Mouse (Mus musculus) kidney, postnatal 0 days (tissue): ENCODE measurements around the gene Tmem183a. TPM values are rescaled to one million over a fixed set of nuclear protein-coding genes. Genes with fewer than 3 reads are reported as not detected.

Source experiments
- ATAC-seq: fragments of 200-750 bp; cut with Nextera tagmentation; replicated peaks from 2 replicates; pipeline ENCODE4 v1.8.0; 2017; ENCODE audit warnings: low read depth, moderate number of reproducible peaks, moderate TSS enrichment, moderate library complexity; ENCODE audit not compliant: low FRiP score
- DNase-seq: peaks from one replicate; pipeline ENCODE4 v3.0.0-alpha.2; 2016; ENCODE audit warnings: low spot score
- H3K27ac ChIP-seq: fragments of 300-500 bp; sonication (generic); 2 replicates; pipeline ENCODE4 v1.5.1; 2014; ENCODE audit warnings: mild to moderate bottlenecking
- H3K27me3 ChIP-seq: fragments of 300-500 bp; sonication (generic); 2 replicates; pipeline ENCODE4 v1.6.1; 2014; ENCODE audit warnings: low read length, mixed read lengths; ENCODE audit not compliant: insufficient read depth
- H3K36me3 ChIP-seq: fragments of 300-500 bp; sonication (generic); 2 replicates; pipeline ENCODE4 v1.6.1; 2014; ENCODE audit warnings: low read length, mixed read lengths; ENCODE audit not compliant: insufficient read depth
- H3K4me1 ChIP-seq: fragments of 300-500 bp; sonication (generic); replicated peaks from 2 replicates; pipeline ENCODE4 v1.6.1; 2014; ENCODE audit warnings: antibody characterized with exemption, low read length, mixed read lengths; ENCODE audit not compliant: insufficient read depth
- H3K4me2 ChIP-seq: fragments of 300-500 bp; sonication (generic); 2 replicates; pipeline ENCODE4 v1.6.1; 2014; ENCODE audit warnings: mild to moderate bottlenecking, low read length, moderate library complexity, mixed read lengths
- H3K4me3 ChIP-seq: fragments of 300-500 bp; sonication (generic); replicated peaks from 2 replicates; pipeline ENCODE4 v1.5.1; 2014; ENCODE audit warnings: low read depth, low read length
- H3K9ac ChIP-seq: fragments of 300-500 bp; sonication (generic); 2 replicates; pipeline ENCODE4 v1.6.1; 2014; ENCODE audit warnings: low read depth, low read length
- H3K9me3 ChIP-seq: fragments of 300-500 bp; sonication (generic); replicated peaks from 2 replicates; pipeline ENCODE4 v1.6.1; 2016; ENCODE audit warnings: low read length, inconsistent platforms, mixed read lengths
- CTCF ChIP-seq: IDR thresholded peaks from 2 replicates; pipeline ENCODE4 v1.5.1; 2016; ENCODE audit warnings: antibody characterized with exemption, low read depth, mild to moderate bottlenecking, moderate library complexity
- WGBS: fragments of 180-500 bp; shearing (Covaris S2); extraction: QIAGEN DNeasy Blood & Tissue Kit; methylation state at CpG from one replicate; pipeline ENCODE4 v1.1.7; 2014; 5-methylcytosine and 5-hydroxymethylcytosine counted together
- polyA plus RNA-seq: library from polyadenylated mRNA; unstranded; fragments of >200 nt; fragmentation: Nextera tagmentation; extraction: Ambion mirVana; gene quantifications from 2 replicates; pipeline ENCODE4 v1.2.1, GENCODE M21; 2015

The Tmem183a gene
- polyA plus RNA-seq, 1 experiment from 2014 or later: 56.7 TPM

GRCm38 (mm10) chr1:134315181-134315580, 46.6 kb downstream of the Tmem183a start:
- ATAC-seq (no peak), DNase-seq (no peak)

GRCm38 (mm10) chr1:134311760-134312159, 50.0 kb downstream of the Tmem183a start:
- TF ChIP-seq CTCF: no peak
- Histone ChIP-seq H3K27ac (no peak overlapping the region), H3K4me2 (no peak overlapping the region), H3K36me3 (no peaks in the 10 kb centered on the region), H3K9ac (no peak overlapping the region), H3K4me3 (no peak overlapping the region), H3K9me3 (no peaks in the 10 kb centered on the region), H3K4me1 (no peaks in the 10 kb centered on the region), H3K27me3 (no peaks in the 10 kb centered on the region)
- ATAC-seq: no peak
- 90% methylated on average over 7 of the region's 7 CpGs for WGBS
- DNase-seq: no peak

More at GRCm38 (mm10) chr1:134315181-134315580, 46.6 kb downstream of the Tmem183a start:
- H3K27me3 ChIP-seq: no peaks in the 10 kb centered on the region
- WGBS: 81% methylated on average over 5 of the region's 5 CpGs
- no peak overlapping the region for H3K4me3 ChIP-seq
- H3K4me1 ChIP-seq: no peaks in the 10 kb centered on the region
- H3K9ac ChIP-seq: no peak overlapping the region
- H3K4me2 ChIP-seq: no peak overlapping the region
- no peaks in the 10 kb centered on the region for H3K9me3 ChIP-seq
- H3K27ac ChIP-seq: no peak overlapping the region
- TF ChIP-seq CTCF: no peak
- H3K36me3 ChIP-seq: no peaks in the 10 kb centered on the region

GRCm38 (mm10) chr1:134310729-134311128, 51.0 kb downstream of the Tmem183a start:
- no peak overlapping the region for H3K27ac ChIP-seq
- H3K9ac ChIP-seq: no peak overlapping the region
- no peaks in the 10 kb centered on the region for H3K9me3 ChIP-seq
- DNase-seq: no peak
- H3K4me2 ChIP-seq: no peak overlapping the region
- TF ChIP-seq CTCF: no peak
- H3K4me3 ChIP-seq: no peak overlapping the region
- no peak for ATAC-seq
- no peaks in the 10 kb centered on the region for H3K27me3 ChIP-seq
- no peaks in the 10 kb centered on the region for H3K4me1 ChIP-seq
- H3K36me3 ChIP-seq: no peaks in the 10 kb centered on the region
- 90% methylated on average over 3 of the region's 3 CpGs for WGBS

GRCm38 (mm10) chr1:134310291-134310690, 51.5 kb downstream of the Tmem183a start:
- Histone ChIP-seq H3K36me3 (no peaks in the 10 kb centered on the region), H3K27ac (no peak overlapping the region), H3K4me1 (no peaks in the 10 kb centered on the region; the same call in 1 of the 2 replicates), H3K4me2 (no peak overlapping the region), H3K9me3 (no peaks in the 10 kb centered on the region), H3K9ac (no peak overlapping the region), H3K27me3 (no peaks in the 10 kb centered on the region), H3K4me3 (no peak overlapping the region)
- ATAC-seq: no peak
- TF ChIP-seq CTCF: no peak
- no peak for DNase-seq
- WGBS: 84% methylated on average over 2 of the region's 2 CpGs

GRCm38 (mm10) chr1:134307409-134307808, 54.4 kb downstream of the Tmem183a start:
- Histone ChIP-seq H3K9ac (no peak overlapping the region), H3K27me3 (no peaks in the 10 kb centered on the region), H3K4me2 (no peak overlapping the region), H3K36me3 (no peaks in the 10 kb centered on the region), H3K27ac (no peak overlapping the region), H3K9me3 (no peaks in the 10 kb centered on the region), H3K4me3 (no peak overlapping the region), H3K4me1 (peaks cover 6% of the 10 kb centered on the region; the same call in 1 of the 2 replicates)
- TF ChIP-seq CTCF: no peak
- ATAC-seq: no peak
- 64% methylated on average over 10 of the region's 10 CpGs for WGBS
- DNase-seq: no peak

- no peak for ATAC-seq
- WGBS: 86% methylated on average over 9 of the region's 9 CpGs
- no peaks in the 10 kb centered on the region for H3K27me3 ChIP-seq
- no peak overlapping the region for H3K4me2 ChIP-seq
- DNase-seq: no peak
- H3K36me3 ChIP-seq: no peaks in the 10 kb centered on the region
- H3K4me1 ChIP-seq: peaks cover 8% of the 10 kb centered on the region; the same call in 1 of the 2 replicates
- H3K9ac ChIP-seq: no peak overlapping the region
- no peak overlapping the region for H3K27ac ChIP-seq
- no peaks in the 10 kb centered on the region for H3K9me3 ChIP-seq
- TF ChIP-seq CTCF: no peak
- H3K4me3 ChIP-seq: no peak overlapping the region
Observed at GRCm38 (mm10) chr1:134304940-134305339, 56.8 kb downstream of the Tmem183a start.
